Mouse (Mus musculus): ENCODE results near the gene Dusp12. TPM values are rescaled to one million over a fixed set of nuclear protein-coding genes. Genes with fewer than 3 reads are reported as not detected.

Gene Dusp12
- total RNA-seq, 1 experiment from 2014 or later: 16.2 TPM

- ATAC-seq (replicated peaks; ENCODE audit: insufficient number of reproducible peaks, low FRiP score, low TSS enrichment, poor library complexity, severe bottlenecking): peak; percentile 52
These were observed 16.3 kb upstream of the Dusp12 start for GRCm38 (mm10) chr1:170901536-170902238.

DNA sequence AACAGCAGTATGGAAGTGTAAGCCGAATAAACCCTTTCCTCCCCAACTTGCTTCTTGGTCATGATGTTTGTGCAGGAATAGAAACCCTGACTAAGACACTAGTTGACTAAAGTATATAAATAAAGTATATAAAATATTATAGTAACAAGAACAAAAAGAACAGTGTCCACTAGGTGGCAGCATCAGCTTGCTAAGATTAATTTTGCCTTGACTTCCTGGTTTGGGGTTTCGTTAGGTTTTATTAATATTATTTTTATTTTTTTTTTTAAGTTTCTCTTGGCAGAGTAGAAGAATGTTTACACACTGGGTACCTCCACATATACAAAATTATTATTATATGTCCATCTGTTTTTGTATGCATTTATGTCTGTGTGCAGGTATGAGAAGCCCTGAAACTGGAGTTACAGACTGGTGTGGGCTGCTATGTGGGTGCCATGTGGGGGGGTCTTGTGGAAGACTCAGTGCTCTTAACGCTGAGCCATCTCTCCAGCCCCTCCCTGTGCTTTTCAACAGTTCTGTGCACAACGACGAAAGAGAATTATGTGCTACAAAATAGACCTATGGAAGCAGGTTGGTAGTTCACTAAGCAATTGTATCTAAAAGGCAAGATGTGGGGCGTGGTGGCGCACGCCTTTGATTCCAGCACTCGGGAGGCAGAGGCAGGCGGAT lies 15.6 kb upstream of the Dusp12 start:
- no peak for ATAC-seq (replicated peaks; ENCODE audit: insufficient number of reproducible peaks, low FRiP score, low TSS enrichment, poor library complexity, severe bottlenecking)

GRCm38 (mm10) chr1:170898413-170899075 lies 13.2 kb upstream of the Dusp12 start:
- ATAC-seq (replicated peaks; ENCODE audit: insufficient number of reproducible peaks, low FRiP score, low TSS enrichment, poor library complexity, severe bottlenecking): peak; percentile 72

DNA sequence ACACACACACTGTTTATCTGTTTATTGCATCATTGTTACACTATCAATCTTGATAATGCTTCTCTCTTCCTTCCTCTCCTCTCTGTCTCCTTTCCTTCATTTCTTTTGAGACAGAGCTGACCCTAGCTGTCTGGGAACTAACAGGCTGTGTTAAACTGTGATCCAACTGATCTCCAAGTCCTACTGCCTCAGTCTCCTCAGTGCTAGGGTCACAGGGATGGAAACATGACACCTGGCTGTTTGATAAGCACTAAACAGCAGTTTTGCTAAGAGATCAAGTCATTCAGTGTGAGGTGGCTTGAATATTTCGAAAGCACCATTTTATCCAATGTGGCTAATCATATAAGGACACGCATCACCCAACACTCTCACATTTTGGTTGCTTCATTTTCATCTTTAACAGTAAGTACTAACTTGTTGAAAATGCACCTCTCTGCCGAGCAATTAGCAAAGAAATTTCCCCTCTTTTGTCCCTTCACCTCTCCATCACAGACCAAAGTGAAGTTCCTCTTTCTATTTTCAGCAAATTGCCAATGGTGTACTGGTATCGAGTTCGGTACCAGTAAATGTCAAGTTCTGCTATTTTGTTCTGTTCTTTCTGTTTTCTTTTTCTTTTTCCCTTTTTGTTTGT lies 11.4 kb upstream of the Dusp12 start:
- ATAC-seq (replicated peaks; ENCODE audit: insufficient number of reproducible peaks, low FRiP score, low TSS enrichment, poor library complexity, severe bottlenecking): peak; percentile 45

DNA sequence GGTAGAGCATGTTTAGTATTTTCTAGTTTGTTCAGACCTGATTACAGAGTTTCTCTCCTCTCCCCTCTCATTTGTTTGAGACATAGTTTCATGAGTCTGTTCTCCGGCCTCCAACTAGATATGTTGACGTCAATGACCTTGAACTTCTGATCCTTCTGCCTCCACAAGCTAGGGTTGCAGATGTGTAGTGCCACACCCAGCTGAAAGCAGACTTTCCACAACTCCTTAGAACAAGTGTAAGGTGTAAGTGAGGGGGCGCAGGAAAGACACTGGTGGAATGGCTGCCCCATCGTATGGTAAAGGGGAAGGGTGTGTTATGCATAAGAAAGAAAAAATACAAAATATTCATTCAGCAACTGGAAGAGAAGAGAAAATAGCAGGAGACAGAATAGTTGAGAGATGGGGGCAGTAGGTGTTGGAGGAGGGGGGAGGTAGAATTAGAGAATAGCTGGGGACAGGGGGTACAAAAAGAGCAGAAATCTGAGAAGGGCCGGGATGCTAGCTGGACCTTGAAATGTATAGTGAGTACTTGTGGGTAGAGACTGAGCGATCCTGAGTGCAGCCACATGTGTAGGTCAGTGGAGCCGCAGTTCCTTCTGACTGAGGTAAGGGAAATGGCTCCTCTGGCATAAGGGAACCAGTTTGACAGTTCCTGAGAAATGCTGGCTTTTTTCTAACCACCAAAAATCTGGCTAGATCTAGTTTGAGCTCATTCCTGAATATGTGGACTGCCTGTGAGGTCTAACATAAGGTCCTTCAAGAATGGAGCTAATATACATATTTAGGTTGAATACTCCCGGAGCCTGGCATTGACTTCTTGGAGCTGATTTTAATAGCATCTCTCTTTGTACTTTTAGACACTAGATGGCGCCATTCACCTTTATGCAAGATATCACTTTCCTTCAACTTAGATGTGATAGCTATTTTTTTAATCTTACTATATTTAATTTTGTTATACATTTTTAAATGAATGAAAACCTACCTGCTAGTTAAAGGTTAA lies 9.6 kb upstream of the Dusp12 start:
- ATAC-seq (replicated peaks; ENCODE audit: insufficient number of reproducible peaks, low FRiP score, low TSS enrichment, poor library complexity, severe bottlenecking): no peak

GRCm38 (mm10) chr1:170892279-170892678 lies 6.9 kb upstream of the Dusp12 start:
- no peak for ATAC-seq (replicated peaks; ENCODE audit: insufficient number of reproducible peaks, low FRiP score, low TSS enrichment, poor library complexity, severe bottlenecking)

DNA sequence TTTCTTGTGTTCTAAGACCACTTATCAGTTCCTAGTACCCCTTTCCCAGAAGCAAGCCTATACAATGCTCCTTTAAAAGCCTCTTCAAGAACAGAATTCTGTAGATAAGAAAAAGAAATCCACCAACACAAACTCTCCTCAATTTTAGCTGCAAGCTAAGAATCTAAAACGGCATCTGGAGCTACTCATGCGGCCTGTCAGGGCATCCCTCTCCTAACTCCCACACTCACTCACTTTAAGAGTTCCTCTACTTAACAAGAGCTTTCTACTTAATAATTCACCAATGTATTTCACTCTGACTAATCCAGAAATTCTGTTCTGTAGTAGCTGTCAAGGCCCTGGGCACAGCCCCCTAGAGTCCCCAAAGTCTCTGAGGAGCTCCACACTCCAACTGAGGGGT lies 6.3 kb upstream of the Dusp12 start:
- no peak for ATAC-seq (replicated peaks; ENCODE audit: insufficient number of reproducible peaks, low FRiP score, low TSS enrichment, poor library complexity, severe bottlenecking)

DNA sequence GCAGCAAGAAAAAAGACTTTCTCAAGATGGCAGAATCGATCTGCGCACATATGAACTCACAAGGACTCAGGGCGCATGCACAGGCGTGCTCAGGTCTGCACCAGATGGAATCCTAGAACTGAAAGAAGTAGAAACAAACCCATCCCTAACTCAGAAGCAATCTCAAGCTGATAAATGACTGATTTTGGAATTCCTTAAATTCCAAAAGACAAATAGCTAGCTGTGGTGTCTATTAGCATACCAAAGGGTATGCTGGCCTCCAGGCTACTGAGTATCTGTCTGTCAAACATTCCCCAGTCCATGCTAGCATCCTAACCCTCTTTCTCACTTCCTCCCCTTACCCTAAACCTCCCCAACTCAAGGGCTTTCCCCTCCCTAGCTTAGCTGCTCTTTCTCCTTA lies 4.0 kb upstream of the Dusp12 start:
- ATAC-seq (replicated peaks; ENCODE audit: insufficient number of reproducible peaks, low FRiP score, low TSS enrichment, poor library complexity, severe bottlenecking): no peak

DNA sequence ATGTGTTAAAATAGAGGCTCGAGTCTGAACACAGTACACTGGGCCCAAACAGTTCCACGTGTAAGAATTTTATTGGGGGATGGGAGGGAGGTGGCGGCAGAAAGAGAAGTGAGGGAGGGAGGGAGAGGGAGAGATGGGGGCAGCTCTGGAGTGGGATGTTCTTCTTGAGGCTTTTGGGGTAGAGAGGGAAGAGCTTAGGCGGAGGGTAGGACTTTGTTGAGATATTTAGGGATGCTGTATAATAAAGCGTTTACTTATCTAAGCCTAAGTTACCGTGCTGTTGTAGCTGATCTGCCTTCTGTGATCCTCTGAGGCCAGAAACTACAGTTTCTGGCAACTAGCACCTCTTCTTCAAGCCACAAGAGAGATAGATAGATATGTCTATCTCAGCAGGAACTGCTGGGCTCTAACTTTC lies 711 bp upstream of the Dusp12 start:
- no peak for ATAC-seq (replicated peaks; ENCODE audit: insufficient number of reproducible peaks, low FRiP score, low TSS enrichment, poor library complexity, severe bottlenecking)

DNA sequence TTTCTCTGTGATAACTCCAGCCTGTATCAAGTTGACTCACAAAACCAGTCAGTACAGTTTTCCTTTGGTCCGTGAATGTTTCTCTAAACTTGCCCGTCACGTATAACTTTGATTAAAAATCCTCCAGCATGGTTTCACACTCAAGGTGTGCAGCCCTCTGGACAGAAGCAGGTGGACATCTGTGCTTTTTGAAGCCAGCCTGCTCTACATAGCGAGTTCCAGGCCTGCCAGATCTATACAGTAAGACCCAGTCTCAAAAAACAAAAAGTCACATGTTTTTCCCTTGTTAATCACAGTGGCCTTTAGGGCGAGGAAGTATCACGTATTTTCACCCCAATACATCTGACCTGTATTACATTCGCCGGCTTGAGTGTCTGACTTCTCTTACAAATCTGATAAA lies 950 bp downstream of the Dusp12 start:
- no peak for ATAC-seq (replicated peaks; ENCODE audit: insufficient number of reproducible peaks, low FRiP score, low TSS enrichment, poor library complexity, severe bottlenecking)

- no peak for ATAC-seq (replicated peaks; ENCODE audit: insufficient number of reproducible peaks, low FRiP score, low TSS enrichment, poor library complexity, severe bottlenecking)
These were observed 2.3 kb downstream of the Dusp12 start for GRCm38 (mm10) chr1:170882915-170883485.

DNA sequence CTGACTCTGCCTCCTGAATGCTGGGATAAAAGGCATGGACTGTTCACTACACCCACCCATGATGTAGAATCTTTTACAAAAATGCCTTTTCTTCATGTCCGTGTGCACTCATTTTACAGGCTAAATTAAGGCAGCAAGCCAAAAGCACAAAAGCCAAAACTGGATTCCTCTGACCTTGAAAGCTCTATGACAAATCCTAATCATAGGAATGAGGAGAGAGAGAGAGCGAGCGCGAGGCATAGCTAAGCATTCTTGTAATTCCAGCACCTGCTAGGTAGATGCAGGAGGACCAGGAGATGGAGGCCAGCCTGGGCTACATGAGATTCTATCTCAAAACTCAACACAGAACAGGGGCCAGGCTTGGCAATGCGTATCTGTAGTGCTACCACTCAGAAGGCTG lies 8.4 kb downstream of the Dusp12 start:
- ATAC-seq (replicated peaks; ENCODE audit: insufficient number of reproducible peaks, low FRiP score, low TSS enrichment, poor library complexity, severe bottlenecking): no peak

- ATAC-seq (replicated peaks; ENCODE audit: insufficient number of reproducible peaks, low FRiP score, low TSS enrichment, poor library complexity, severe bottlenecking): no peak
These were observed 9.7 kb downstream of the Dusp12 start for GRCm38 (mm10) chr1:170875676-170876075.

DNA sequence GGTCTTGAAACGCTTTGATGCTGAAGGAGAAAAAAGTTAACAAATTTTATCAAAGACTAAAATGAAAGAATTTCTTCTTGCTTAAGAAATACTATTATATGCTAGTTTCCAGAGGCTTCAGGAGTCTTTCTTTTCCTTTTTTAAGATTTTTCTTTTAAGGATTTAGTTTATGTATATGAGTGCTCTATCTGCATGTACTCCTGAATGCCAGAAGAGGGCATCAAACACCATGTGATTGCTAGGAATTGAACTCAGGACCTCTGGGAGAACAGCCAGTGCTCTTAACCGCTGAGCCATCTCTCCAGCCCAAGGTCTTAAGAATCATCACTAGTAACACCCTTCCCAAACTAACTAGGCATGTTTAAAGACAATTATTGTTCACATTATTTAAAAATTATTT lies 13.4 kb downstream of the Dusp12 start:
- ATAC-seq (replicated peaks; ENCODE audit: insufficient number of reproducible peaks, low FRiP score, low TSS enrichment, poor library complexity, severe bottlenecking): no peak

- no peak for ATAC-seq (replicated peaks; ENCODE audit: insufficient number of reproducible peaks, low FRiP score, low TSS enrichment, poor library complexity, severe bottlenecking)
These were observed 13.9 kb downstream of the Dusp12 start for GRCm38 (mm10) chr1:170871402-170871801.

GRCm38 (mm10) chr1:170868905-170869283 lies 16.4 kb downstream of the Dusp12 start:
- no peak for ATAC-seq (replicated peaks; ENCODE audit: insufficient number of reproducible peaks, low FRiP score, low TSS enrichment, poor library complexity, severe bottlenecking)

- ATAC-seq (replicated peaks; ENCODE audit: insufficient number of reproducible peaks, low FRiP score, low TSS enrichment, poor library complexity, severe bottlenecking): peak; percentile 48
These were observed 17.0 kb downstream of the Dusp12 start for GRCm38 (mm10) chr1:170868107-170868904.
